Mouse (Mus musculus): ENCODE measurements around the gene Ankub1. TPM values are rescaled to one million over a fixed set of nuclear protein-coding genes. Genes with fewer than 3 reads are reported as not detected.

Ankub1 gene
- polyA plus RNA-seq, 1 experiment, result not detected

DNA sequence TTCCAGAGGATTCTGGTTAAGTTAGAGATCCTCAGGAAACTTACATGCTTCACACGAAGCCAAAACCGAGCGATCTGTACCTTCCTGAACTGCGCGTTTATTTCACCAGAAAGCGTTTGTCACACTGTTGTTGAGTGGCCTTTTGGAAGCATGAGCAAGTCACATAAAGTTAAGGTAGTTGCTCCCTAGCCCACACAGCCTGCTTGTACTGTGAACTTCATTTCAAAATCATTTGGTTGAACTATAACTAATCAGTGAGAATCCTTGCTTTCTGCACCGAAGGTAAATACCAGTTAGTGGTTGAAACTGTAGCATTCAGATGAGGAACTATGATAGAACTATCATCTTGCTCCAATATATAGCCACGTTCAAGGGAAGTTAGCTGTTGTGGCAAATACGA is 4.2 kb upstream of the Ankub1 start:
- H3K36me3 ChIP-seq (ENCODE audit: control insufficient read depth, insufficient read depth, low read length), result no peaks in the 10 kb centered on the region
- TF ChIP-seq CTCF (conservative IDR thresholded peaks at IDR 0.05; ENCODE audit: insufficient read depth, insufficient read length, low read depth, low read length) (no peak), POLR2A (IDR thresholded peaks at IDR 0.05; ENCODE audit: low read depth, low read length) (no peak)
- H3K27ac ChIP-seq (ENCODE audit: insufficient read depth, low read depth, low read length), result peak overlapping the region; percentile 77
- 65% methylated on average over 9 of the region's 9 CpGs for WGBS
- no peaks in the 10 kb centered on the region for H3K27me3 ChIP-seq (replicated peaks; ENCODE audit: control insufficient read depth, insufficient read depth, low read length)
- peaks cover 3% of the 10 kb centered on the region; the same call in 1 of the 2 replicates for H3K4me1 ChIP-seq (ENCODE audit: control insufficient read depth, insufficient read depth, low read length)
- H3K4me3 ChIP-seq (ENCODE audit: insufficient read depth, low read depth, low read length), result no peak overlapping the region
- peak; percentile 60 for DNase-seq

DNA sequence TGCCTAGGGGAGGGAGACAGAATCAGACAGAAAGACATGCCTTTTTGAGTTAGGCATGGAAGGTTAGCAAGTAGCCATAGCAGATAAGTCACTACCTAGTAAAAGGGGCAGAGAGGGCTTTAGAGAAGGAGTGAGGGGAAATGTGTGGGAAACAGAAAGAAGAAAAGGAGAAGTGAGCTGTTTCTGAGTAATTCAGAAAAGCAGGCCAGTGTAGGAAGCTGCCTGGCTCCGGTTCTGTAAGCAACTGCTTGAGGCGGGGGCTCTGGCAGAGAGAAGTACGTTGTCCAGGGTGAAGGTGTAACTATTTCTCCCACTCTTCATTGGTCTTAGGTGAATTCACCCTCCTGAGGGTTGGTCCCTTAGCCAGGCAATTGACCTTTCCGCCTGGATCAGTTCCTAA is 3.6 kb upstream of the Ankub1 start:
- peaks cover 3% of the 10 kb centered on the region; the same call in 1 of the 2 replicates for H3K4me1 ChIP-seq (ENCODE audit: control insufficient read depth, insufficient read depth, low read length)
- H3K27me3 ChIP-seq (replicated peaks; ENCODE audit: control insufficient read depth, insufficient read depth, low read length), result no peaks in the 10 kb centered on the region
- no peak overlapping the region for H3K4me3 ChIP-seq (ENCODE audit: insufficient read depth, low read depth, low read length)
- H3K27ac ChIP-seq (ENCODE audit: insufficient read depth, low read depth, low read length), result peak overlapping the region; percentile 77
- no peaks in the 10 kb centered on the region for H3K36me3 ChIP-seq (ENCODE audit: control insufficient read depth, insufficient read depth, low read length)
- WGBS, result 55% methylated on average over 4 of the region's 4 CpGs
- DNase-seq, result no peak
- no peak for TF ChIP-seq CTCF (conservative IDR thresholded peaks at IDR 0.05; ENCODE audit: insufficient read depth, insufficient read length, low read depth, low read length)
- TF ChIP-seq POLR2A (IDR thresholded peaks at IDR 0.05; ENCODE audit: low read depth, low read length), result no peak

DNA sequence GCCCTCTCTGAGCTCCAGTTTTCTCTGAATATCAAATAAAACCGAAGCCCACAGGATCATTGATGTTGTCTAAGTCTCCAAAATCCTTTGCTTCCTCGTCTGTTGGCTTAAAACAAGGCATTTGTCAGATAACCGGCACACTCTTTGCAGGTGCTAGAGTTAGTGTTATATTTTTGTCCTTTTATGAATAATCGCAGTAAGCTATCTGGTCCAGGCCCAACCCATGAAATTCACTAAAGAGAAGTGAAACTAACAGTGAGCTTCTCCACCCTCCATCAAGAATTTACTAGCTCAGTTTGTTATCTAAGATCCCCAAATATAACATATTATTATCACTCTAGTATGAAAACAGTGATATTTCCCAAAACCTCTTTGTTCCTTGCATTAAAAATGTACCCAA is 827 bp downstream of the Ankub1 start:
- no peaks in the 10 kb centered on the region; the same call in 1 of the 2 replicates for H3K4me1 ChIP-seq (ENCODE audit: control insufficient read depth, insufficient read depth, low read length)
- no peak overlapping the region for H3K4me3 ChIP-seq (ENCODE audit: insufficient read depth, low read depth, low read length)
- H3K36me3 ChIP-seq (ENCODE audit: control insufficient read depth, insufficient read depth, low read length), result no peaks in the 10 kb centered on the region
- DNase-seq, result no peak
- H3K27me3 ChIP-seq (replicated peaks; ENCODE audit: control insufficient read depth, insufficient read depth, low read length), result no peaks in the 10 kb centered on the region
- H3K27ac ChIP-seq (ENCODE audit: insufficient read depth, low read depth, low read length), result no peak overlapping the region
- TF ChIP-seq POLR2A (IDR thresholded peaks at IDR 0.05; ENCODE audit: low read depth, low read length) (no peak), CTCF (conservative IDR thresholded peaks at IDR 0.05; ENCODE audit: insufficient read depth, insufficient read length, low read depth, low read length) (no peak)
- WGBS, result 88% methylated on average over 4 of the region's 4 CpGs

DNA sequence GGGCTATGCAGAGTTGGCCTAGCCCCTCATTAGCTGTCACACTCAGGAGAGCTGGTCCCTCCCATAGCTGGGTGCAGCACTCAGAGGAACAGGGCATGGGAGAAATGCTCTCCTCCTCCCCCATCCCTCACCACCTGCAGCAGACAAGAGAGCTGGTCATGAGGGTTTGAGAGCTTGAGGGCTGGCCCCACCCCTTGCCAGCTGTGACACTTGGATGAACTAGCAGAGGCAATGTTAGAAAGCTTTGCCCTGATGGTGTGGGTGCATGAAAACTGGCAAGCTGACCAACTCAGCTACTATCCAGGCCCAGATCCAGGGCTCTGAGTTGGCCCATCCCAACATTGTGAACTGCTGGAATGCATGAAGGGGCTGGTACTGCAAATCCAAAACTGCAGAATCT is 14.8 kb downstream of the Ankub1 start:
- TF ChIP-seq CTCF (conservative IDR thresholded peaks at IDR 0.05; ENCODE audit: insufficient read depth, insufficient read length, low read depth, low read length) (no peak), POLR2A (IDR thresholded peaks at IDR 0.05; ENCODE audit: low read depth, low read length) (no peak)
- Histone ChIP-seq H3K4me1 (ENCODE audit: control insufficient read depth, insufficient read depth, low read length) (no peaks in the 10 kb centered on the region), H3K4me3 (ENCODE audit: insufficient read depth, low read depth, low read length) (no peak overlapping the region), H3K27me3 (replicated peaks; ENCODE audit: control insufficient read depth, insufficient read depth, low read length) (no peaks in the 10 kb centered on the region), H3K36me3 (ENCODE audit: control insufficient read depth, insufficient read depth, low read length) (no peaks in the 10 kb centered on the region), H3K27ac (ENCODE audit: insufficient read depth, low read depth, low read length) (no peak overlapping the region)
- no peak for DNase-seq

DNA sequence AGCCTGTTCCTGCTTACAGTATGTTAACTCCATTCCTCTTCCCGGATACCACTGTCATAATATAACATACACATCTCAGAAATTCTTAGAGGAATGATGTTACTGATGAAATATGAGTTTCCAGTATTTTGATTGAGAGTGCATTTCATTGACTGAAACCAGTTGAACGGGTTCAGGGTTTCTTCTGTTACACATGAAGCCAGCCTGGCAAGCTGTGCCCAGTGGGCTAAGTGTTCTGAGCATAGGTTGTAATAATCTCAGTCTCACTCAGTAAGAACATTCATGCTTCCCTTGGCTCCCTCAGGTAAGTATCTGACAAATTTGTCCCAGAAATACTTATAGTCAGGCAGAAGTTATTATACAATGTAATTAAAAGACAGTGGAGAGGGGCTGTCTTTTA is 18.5 kb downstream of the Ankub1 start:
- Histone ChIP-seq H3K4me1 (ENCODE audit: control insufficient read depth, insufficient read depth, low read length) (no peaks in the 10 kb centered on the region), H3K4me3 (ENCODE audit: insufficient read depth, low read depth, low read length) (no peak overlapping the region), H3K36me3 (ENCODE audit: control insufficient read depth, insufficient read depth, low read length) (no peaks in the 10 kb centered on the region), H3K27me3 (replicated peaks; ENCODE audit: control insufficient read depth, insufficient read depth, low read length) (no peaks in the 10 kb centered on the region; the same call in 1 of the 2 replicates), H3K27ac (ENCODE audit: insufficient read depth, low read depth, low read length) (no peak overlapping the region)
- TF ChIP-seq CTCF (conservative IDR thresholded peaks at IDR 0.05; ENCODE audit: insufficient read depth, insufficient read length, low read depth, low read length) (no peak), POLR2A (IDR thresholded peaks at IDR 0.05; ENCODE audit: low read depth, low read length) (no peak)
- 71% methylated on average over 2 of the region's 2 CpGs for WGBS
- DNase-seq, result no peak

DNA sequence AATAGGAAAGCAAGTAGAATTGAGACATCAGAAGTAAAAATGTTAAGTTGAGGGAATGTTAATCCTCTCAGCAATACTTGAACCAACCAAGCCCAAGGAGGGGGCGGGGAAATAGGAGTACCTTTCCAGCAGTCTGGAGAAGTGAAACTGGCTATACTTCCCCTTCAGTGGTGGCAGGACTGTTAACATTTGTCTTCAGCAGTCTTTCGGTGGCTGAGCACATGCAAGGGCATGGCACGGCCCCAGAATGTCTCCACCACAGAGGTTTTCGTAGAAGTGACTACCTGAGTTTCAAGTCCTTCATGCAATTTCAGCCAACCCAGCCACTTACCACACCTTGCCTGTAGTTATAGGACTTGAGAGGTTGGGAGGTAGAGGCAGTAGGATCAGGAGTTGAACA is 19.0 kb downstream of the Ankub1 start:
- Histone ChIP-seq H3K27me3 (replicated peaks; ENCODE audit: control insufficient read depth, insufficient read depth, low read length) (no peaks in the 10 kb centered on the region; the same call in 1 of the 2 replicates), H3K27ac (ENCODE audit: insufficient read depth, low read depth, low read length) (no peak overlapping the region), H3K4me3 (ENCODE audit: insufficient read depth, low read depth, low read length) (no peak overlapping the region), H3K4me1 (ENCODE audit: control insufficient read depth, insufficient read depth, low read length) (no peaks in the 10 kb centered on the region), H3K36me3 (ENCODE audit: control insufficient read depth, insufficient read depth, low read length) (no peaks in the 10 kb centered on the region)
- DNase-seq, result peak; percentile 23
- TF ChIP-seq CTCF (conservative IDR thresholded peaks at IDR 0.05; ENCODE audit: insufficient read depth, insufficient read length, low read depth, low read length) (no peak), POLR2A (IDR thresholded peaks at IDR 0.05; ENCODE audit: low read depth, low read length) (no peak)
- 90% methylated on average over 4 of the region's 4 CpGs for WGBS

DNA sequence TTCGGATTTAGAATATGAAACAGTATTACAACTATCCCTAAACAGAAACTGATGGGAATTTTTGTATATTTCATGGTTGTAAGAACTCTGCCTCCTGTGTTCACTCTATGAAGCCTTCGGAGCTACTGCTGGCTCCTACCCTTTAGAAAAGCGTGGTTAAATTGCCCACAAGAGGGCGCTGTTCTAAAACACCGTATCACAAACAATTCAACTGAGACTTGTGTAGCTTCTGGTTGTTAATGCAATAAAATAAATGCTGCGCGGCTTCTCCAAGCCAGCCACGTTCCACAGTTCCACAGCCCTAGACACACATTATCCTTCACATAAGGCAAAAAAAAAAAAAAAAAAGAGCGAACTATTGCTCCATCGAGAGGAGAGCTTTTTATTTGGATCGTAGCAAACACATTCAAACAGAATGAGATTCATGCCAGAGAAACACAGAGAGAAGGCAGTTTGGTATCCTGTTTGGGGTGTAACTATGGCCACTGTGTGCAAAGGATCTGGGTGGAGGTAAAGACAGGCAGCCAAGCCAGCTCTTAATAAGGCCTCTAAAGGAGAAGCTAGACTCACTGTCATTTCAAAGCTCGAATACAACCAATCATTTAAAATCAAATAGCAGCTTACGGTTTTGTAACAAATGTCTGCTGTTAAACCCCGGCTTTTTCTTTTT is 25.4 kb downstream of the Ankub1 start:
- no peaks in the 10 kb centered on the region; the same call in 1 of the 2 replicates for H3K27me3 ChIP-seq (replicated peaks; ENCODE audit: control insufficient read depth, insufficient read depth, low read length)
- H3K27ac ChIP-seq (ENCODE audit: insufficient read depth, low read depth, low read length), result no peak overlapping the region
- no peak overlapping the region; the same call in 1 of the 2 replicates for H3K4me3 ChIP-seq (ENCODE audit: insufficient read depth, low read depth, low read length)
- WGBS, result 19% methylated on average over 14 of the region's 14 CpGs
- H3K4me1 ChIP-seq (ENCODE audit: control insufficient read depth, insufficient read depth, low read length), result 0 out of 2 replicates have a peak, but pooled peaks cover 2% of the 10 kb centered on the region
- H3K36me3 ChIP-seq (ENCODE audit: control insufficient read depth, insufficient read depth, low read length), result no peaks in the 10 kb centered on the region
- peak; percentile 78 for DNase-seq
- TF ChIP-seq POLR2A (IDR thresholded peaks at IDR 0.05; ENCODE audit: low read depth, low read length), result no peak
- peak; percentile 48 for TF ChIP-seq CTCF (conservative IDR thresholded peaks at IDR 0.05; ENCODE audit: insufficient read depth, insufficient read length, low read depth, low read length)

Measured in kidney, adult 2 months (tissue).